Mouse (Mus musculus): ENCODE measurements around the gene Gm10118. TPM values are rescaled to one million over a fixed set of nuclear protein-coding genes. Genes with fewer than 3 reads are reported as not detected.

Gene Gm10118
- polyA plus RNA-seq (2017; shearing (Covaris generic)): 0.20 TPM

DNA sequence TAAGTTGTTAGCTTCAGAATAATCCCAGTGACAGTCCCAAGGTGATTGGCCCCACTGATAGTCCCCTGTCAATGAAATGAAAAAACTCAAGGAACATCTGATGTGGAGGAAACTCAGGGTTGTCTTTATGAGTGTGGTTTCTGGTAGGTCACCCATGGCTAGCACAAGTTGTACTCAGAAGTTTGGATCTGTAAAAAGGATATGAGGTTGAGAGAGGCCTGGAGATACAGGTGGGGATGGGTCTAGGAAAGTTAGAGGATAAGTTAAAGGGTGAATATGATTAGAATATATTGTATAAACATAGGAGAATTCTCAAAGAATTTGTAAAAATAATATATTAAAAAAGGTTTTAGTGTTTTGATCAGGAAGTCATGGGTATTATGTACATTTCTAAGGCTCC, at the start of gene Gm10118:
Gene Gm10118 (minus strand): TSS at position 101 of the 400 bp plus-strand sequence.

Other genes with a start within 250 kb of the Gm10118 start
- 0.26 TPM for gene Lrrtm3, start 162.8 kb upstream of the Gm10118 start, polyA plus RNA-seq (2017; shearing (Covaris generic))

Data from effector memory CD4-positive, alpha-beta T cell, adult 7 months (primary cell).